Mouse (Mus musculus) embryonic facial prominence, embryonic 13.5 days (tissue): ENCODE data around the gene Smyd1. TPM values are rescaled to one million over a fixed set of nuclear protein-coding genes. Genes with fewer than 3 reads are reported as not detected.

Experiments used
- ATAC-seq: fragments of 200-750 bp; cut with Nextera tagmentation; 2 replicates; pipeline ENCODE4 v1.8.0; 2017; ENCODE audit warnings: low read depth; ENCODE audit not compliant: insufficient number of reproducible peaks, insufficient read depth, low FRiP score, low TSS enrichment
- H3K27ac ChIP-seq: fragments of 300-500 bp; sonication (generic); 2 replicates; pipeline ENCODE4 v1.5.1; 2015; ENCODE audit warnings: moderate library complexity, mild to moderate bottlenecking, inconsistent platforms
- H3K27me3 ChIP-seq: fragments of 300-500 bp; sonication (generic); 2 replicates; pipeline ENCODE4 v1.6.1; 2015; ENCODE audit warnings: mild to moderate bottlenecking, inconsistent platforms
- H3K36me3 ChIP-seq: fragments of 300-500 bp; sonication (generic); 2 replicates; pipeline ENCODE4 v1.6.1; 2015; ENCODE audit warnings: mild to moderate bottlenecking, inconsistent platforms
- H3K4me1 ChIP-seq: fragments of 300-500 bp; sonication (generic); 2 replicates; pipeline ENCODE4 v1.6.1; 2015; ENCODE audit warnings: inconsistent platforms
- H3K4me2 ChIP-seq: fragments of 300-500 bp; sonication (generic); 2 replicates; pipeline ENCODE4 v1.6.1; 2015; ENCODE audit warnings: moderate library complexity, mild to moderate bottlenecking, inconsistent platforms
- H3K4me3 ChIP-seq: fragments of 300-500 bp; sonication (generic); 2 replicates; pipeline ENCODE4 v1.5.1; 2015; ENCODE audit warnings: mild to moderate bottlenecking, inconsistent platforms
- H3K9ac ChIP-seq: fragments of 300-500 bp; sonication (generic); 2 replicates; pipeline ENCODE4 v1.6.1; 2015; ENCODE audit warnings: mild to moderate bottlenecking, inconsistent platforms
- H3K9me3 ChIP-seq: fragments of 300-500 bp; sonication (generic); 2 replicates; pipeline ENCODE4 v1.6.1; 2016; ENCODE audit warnings: inconsistent platforms
- WGBS: fragments of 180-500 bp; shearing (Covaris S2); methylation state at CpG from one replicate; pipeline ENCODE4 v1.1.7; 2015; ENCODE audit warnings: mixed read lengths; 5-methylcytosine and 5-hydroxymethylcytosine counted together
- polyA plus RNA-seq: library from polyadenylated mRNA; unstranded; fragments of >200 nt; fragmentation: Nextera tagmentation; extraction: Ambion mirVana; gene quantifications from 2 replicates; pipeline ENCODE4 v1.2.1, GENCODE M21; 2015

Smyd1 gene
- 1.3 and 1.6 TPM in 2 replicates for polyA plus RNA-seq

DNA sequence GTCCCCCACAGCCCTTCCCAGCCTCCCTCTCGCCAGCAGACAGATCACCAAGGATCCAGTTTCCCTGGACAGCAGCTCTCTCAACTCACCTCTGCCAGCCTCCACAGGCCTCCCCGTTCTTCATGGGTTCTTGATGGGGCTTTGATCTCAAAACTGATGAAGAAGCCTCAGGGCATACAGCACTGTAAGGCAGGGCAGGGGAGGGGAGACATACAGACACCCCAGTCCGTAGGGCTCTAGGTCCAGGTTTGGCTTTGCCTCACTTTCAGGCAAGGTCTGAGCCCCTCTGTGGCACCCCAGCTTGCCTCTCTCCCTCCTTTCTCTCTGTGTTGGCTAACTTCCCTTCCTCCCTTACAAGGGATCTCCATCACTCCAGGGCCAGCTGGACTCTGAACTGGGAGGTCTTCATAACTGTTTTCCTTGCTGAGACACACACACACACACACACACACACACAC is at the start of gene Smyd1:
Gene Smyd1 (minus strand): TSS at position 408 of the 458 bp plus-strand sequence.
- Histone ChIP-seq H3K27me3 (no peaks in the 10 kb centered on the region), H3K4me2 (no peak within 1 kb of the TSS), H3K36me3 (no peaks in the 10 kb centered on the region), H3K9me3 (no peaks in the 10 kb centered on the region), H3K27ac (no peak within 1 kb of the TSS), H3K4me1 (no peaks in the 10 kb centered on the region), H3K4me3 (no peak within 1 kb of the TSS), H3K9ac (no peak within 1 kb of the TSS)
- 61% methylated on average over 3 of the region's 3 CpGs for WGBS
- no peak for ATAC-seq

- Histone ChIP-seq H3K9me3 (no peaks in the 10 kb centered on the region), H3K4me3 (no peak overlapping the region), H3K4me2 (no peak overlapping the region), H3K27ac (no peak overlapping the region), H3K27me3 (no peaks in the 10 kb centered on the region), H3K4me1 (no peaks in the 10 kb centered on the region), H3K36me3 (no peaks in the 10 kb centered on the region), H3K9ac (no peak overlapping the region)
- WGBS: 85% methylated on average over 5 of the region's 5 CpGs
- no peak for ATAC-seq
Observed at GRCm38 (mm10) chr6:71371085-71371605, 49.1 kb upstream of the Smyd1 start.

DNA sequence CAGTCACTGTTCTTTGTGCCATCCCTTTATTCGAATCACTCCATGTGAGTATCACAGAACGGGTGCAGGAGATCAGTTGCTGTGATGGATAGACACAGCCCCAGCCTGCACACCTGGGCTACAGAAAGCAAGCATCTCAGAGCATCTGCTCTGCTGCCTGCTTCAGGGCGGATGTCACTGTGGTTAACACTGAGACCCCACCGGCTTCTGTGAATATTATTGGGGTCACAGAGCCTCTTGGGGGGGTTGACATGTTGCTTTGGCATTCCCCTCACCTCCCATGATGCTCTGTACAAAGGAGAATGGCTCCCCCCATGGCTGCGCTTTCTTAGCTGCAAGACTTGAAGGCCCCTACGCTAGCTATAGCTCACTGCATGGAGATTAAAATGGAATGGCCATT is 47.4 kb upstream of the Smyd1 start:
- Histone ChIP-seq H3K9me3 (no peaks in the 10 kb centered on the region), H3K4me2 (no peak overlapping the region), H3K27ac (no peak overlapping the region), H3K4me1 (no peaks in the 10 kb centered on the region), H3K4me3 (no peak overlapping the region), H3K36me3 (no peaks in the 10 kb centered on the region), H3K9ac (no peak overlapping the region), H3K27me3 (no peaks in the 10 kb centered on the region)
- WGBS: 91% methylated on average over 6 of the region's 6 CpGs
- no peak for ATAC-seq

DNA sequence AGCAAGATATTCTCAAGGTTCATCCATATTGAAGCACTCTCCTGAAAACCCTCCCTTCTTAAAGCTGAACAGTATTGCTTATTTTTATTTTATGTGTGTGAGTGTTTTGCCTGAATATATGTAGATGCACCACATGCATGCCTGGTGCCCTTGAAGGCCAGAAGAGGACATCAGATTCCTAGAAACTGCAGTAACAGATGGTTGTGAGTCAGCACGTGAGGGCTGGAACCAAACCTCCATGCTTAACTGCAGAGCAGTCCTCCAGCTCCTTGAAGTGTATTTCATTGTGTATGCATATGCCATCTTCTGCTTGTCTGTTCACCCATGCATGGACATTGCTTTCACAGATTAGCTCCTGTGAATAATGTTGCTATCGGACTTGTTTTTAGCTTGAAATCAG is 42.0 kb upstream of the Smyd1 start:
- no peak for ATAC-seq
- H3K9me3 ChIP-seq: no peaks in the 10 kb centered on the region

GRCm38 (mm10) chr6:71361156-71361670 is 39.2 kb upstream of the Smyd1 start:
- no peak for ATAC-seq
- Histone ChIP-seq H3K27ac (no peak overlapping the region), H3K9ac (no peak overlapping the region), H3K4me2 (no peak overlapping the region), H3K36me3 (no peaks in the 10 kb centered on the region), H3K4me1 (no peaks in the 10 kb centered on the region), H3K9me3 (no peaks in the 10 kb centered on the region), H3K4me3 (no peak overlapping the region), H3K27me3 (no peaks in the 10 kb centered on the region)
- 74% methylated on average over 10 of the region's 10 CpGs for WGBS

More for the DNA sequence above, 42.0 kb upstream of the Smyd1 start:
- Histone ChIP-seq H3K4me1 (no peaks in the 10 kb centered on the region), H3K27ac (no peak overlapping the region), H3K36me3 (no peaks in the 10 kb centered on the region), H3K9ac (no peak overlapping the region), H3K4me2 (no peak overlapping the region), H3K4me3 (no peak overlapping the region), H3K27me3 (no peaks in the 10 kb centered on the region)
- WGBS: 87% methylated on average over 2 of the region's 2 CpGs

GRCm38 (mm10) chr6:71360751-71361150 is 38.7 kb upstream of the Smyd1 start:
- no peaks in the 10 kb centered on the region for H3K36me3 ChIP-seq
- H3K27me3 ChIP-seq: no peaks in the 10 kb centered on the region
- ATAC-seq: no peak
- 57% methylated on average over 5 of the region's 5 CpGs for WGBS
- H3K4me3 ChIP-seq: no peak overlapping the region
- no peak overlapping the region for H3K27ac ChIP-seq
- H3K4me1 ChIP-seq: no peaks in the 10 kb centered on the region
- no peak overlapping the region for H3K9ac ChIP-seq
- H3K9me3 ChIP-seq: no peaks in the 10 kb centered on the region
- no peak overlapping the region for H3K4me2 ChIP-seq

DNA sequence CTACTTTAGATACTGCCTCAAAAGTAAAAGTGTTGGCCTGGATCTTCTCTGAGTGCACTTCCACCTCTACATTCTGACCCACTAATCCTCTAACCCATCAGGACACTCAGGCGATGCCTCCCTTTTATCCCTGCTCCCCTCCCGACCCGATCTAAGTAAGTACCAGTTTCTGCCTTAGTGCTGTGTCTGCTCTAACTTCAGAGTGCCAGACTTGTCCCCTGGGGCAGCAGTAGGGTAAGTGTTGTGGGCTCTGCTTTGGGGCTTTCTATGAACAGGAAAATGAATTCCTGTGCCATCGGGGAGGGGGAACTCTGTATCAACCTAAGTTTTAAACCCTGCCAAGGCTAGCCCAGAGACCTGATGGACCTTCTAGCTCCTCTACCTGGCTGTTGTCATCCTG is 38.2 kb upstream of the Smyd1 start:
- no peak overlapping the region for H3K27ac ChIP-seq
- no peaks in the 10 kb centered on the region for H3K4me1 ChIP-seq
- H3K9ac ChIP-seq: no peak overlapping the region
- H3K9me3 ChIP-seq: no peaks in the 10 kb centered on the region
- WGBS: 68% methylated on average over 4 of the region's 4 CpGs
- no peaks in the 10 kb centered on the region for H3K27me3 ChIP-seq
- no peak overlapping the region for H3K4me2 ChIP-seq
- no peak overlapping the region for H3K4me3 ChIP-seq
- no peak for ATAC-seq
- no peaks in the 10 kb centered on the region for H3K36me3 ChIP-seq

- no peak for ATAC-seq
- no peak overlapping the region for H3K9ac ChIP-seq
- no peaks in the 10 kb centered on the region for H3K36me3 ChIP-seq
- H3K4me3 ChIP-seq: no peak overlapping the region
- 87% methylated on average over 7 of the region's 7 CpGs for WGBS
- H3K9me3 ChIP-seq: no peaks in the 10 kb centered on the region
- no peaks in the 10 kb centered on the region for H3K4me1 ChIP-seq
- H3K27ac ChIP-seq: no peak overlapping the region
- H3K27me3 ChIP-seq: no peaks in the 10 kb centered on the region
- no peak overlapping the region for H3K4me2 ChIP-seq
Observed at GRCm38 (mm10) chr6:71357493-71357892, 35.5 kb upstream of the Smyd1 start.

GRCm38 (mm10) chr6:71353722-71354121 is 31.7 kb upstream of the Smyd1 start:
- ATAC-seq: no peak
- Histone ChIP-seq H3K9me3 (no peaks in the 10 kb centered on the region), H3K4me2 (no peak overlapping the region), H3K27ac (no peak overlapping the region), H3K4me1 (no peaks in the 10 kb centered on the region), H3K9ac (no peak overlapping the region), H3K36me3 (no peaks in the 10 kb centered on the region), H3K27me3 (no peaks in the 10 kb centered on the region), H3K4me3 (no peak overlapping the region)
- WGBS: 75% methylated on average over 2 of the region's 2 CpGs

GRCm38 (mm10) chr6:71352866-71353427 is 30.9 kb upstream of the Smyd1 start:
- ATAC-seq: no peak
- H3K9ac ChIP-seq: no peak overlapping the region
- H3K27ac ChIP-seq: no peak overlapping the region
- H3K4me3 ChIP-seq: no peak overlapping the region
- 85% methylated on average over 10 of the region's 10 CpGs for WGBS
- no peaks in the 10 kb centered on the region for H3K27me3 ChIP-seq
- peaks cover 3% of the 10 kb centered on the region; the same call in 1 of the 2 replicates for H3K9me3 ChIP-seq
- H3K4me1 ChIP-seq: no peaks in the 10 kb centered on the region
- no peak overlapping the region for H3K4me2 ChIP-seq
- H3K36me3 ChIP-seq: no peaks in the 10 kb centered on the region

DNA sequence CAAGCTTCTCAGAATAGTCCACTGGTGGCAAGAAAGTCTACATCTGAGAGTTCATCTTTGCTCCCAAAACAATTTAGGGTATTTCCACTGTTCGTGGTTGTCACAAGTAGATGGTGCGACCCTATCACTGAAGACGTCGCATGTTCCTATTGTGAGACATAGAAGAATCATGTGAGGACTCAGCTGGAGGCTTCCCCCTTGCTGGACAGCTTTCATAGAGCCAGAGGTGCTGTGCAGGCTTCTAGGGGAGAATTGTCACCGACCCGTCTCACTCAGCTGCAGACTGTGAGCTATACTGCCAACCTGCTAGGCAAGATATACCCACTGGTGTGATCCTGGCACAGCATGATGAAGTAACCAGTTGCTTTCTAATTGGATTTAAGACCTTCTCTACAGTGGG is 30.2 kb upstream of the Smyd1 start:
- no peak overlapping the region for H3K27ac ChIP-seq
- H3K4me2 ChIP-seq: no peak overlapping the region
- no peaks in the 10 kb centered on the region for H3K4me1 ChIP-seq
- WGBS: 91% methylated on average over 6 of the region's 6 CpGs
- H3K9me3 ChIP-seq: peaks cover 8% of the 10 kb centered on the region; the same call in 1 of the 2 replicates
- H3K9ac ChIP-seq: no peak overlapping the region
- no peak for ATAC-seq
- H3K27me3 ChIP-seq: no peaks in the 10 kb centered on the region
- no peak overlapping the region for H3K4me3 ChIP-seq
- H3K36me3 ChIP-seq: no peaks in the 10 kb centered on the region

DNA sequence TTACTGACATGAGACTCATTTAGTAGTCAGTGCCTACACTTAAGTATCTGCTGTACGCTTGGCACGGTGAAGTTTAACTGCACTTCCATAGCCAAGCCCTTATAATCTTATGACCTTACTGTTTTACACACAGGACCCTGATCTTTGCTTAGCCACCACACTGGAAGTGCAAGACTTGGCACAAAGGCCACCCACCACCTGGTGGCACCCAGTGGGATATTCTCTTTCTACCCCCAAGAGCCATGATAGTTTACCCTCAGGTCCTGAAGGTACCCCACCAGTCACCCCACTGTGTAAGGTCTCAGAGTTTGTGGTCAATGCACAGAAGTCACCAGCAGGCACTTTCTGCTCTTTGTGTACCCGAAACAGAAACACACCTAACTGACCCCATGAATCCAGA is 29.2 kb upstream of the Smyd1 start:
- no peak overlapping the region for H3K9ac ChIP-seq
- WGBS: 90% methylated on average over 3 of the region's 3 CpGs
- no peak overlapping the region for H3K4me3 ChIP-seq
- ATAC-seq: no peak
- H3K4me1 ChIP-seq: no peaks in the 10 kb centered on the region
- no peaks in the 10 kb centered on the region for H3K27me3 ChIP-seq
- no peaks in the 10 kb centered on the region for H3K36me3 ChIP-seq
- H3K27ac ChIP-seq: no peak overlapping the region
- H3K9me3 ChIP-seq: peaks cover 8% of the 10 kb centered on the region; the same call in 1 of the 2 replicates
- no peak overlapping the region for H3K4me2 ChIP-seq
